Mouse (Mus musculus): Measurements from ENCODE around the gene Zscan18. TPM values are rescaled to one million over a fixed set of nuclear protein-coding genes. Genes with fewer than 3 reads are reported as not detected.
A peak's percentile ranks its signal among the peaks of the same experiment; 100 is the strongest.

Zscan18 gene
- 0.22 TPM for polyA plus RNA-seq (2012; fragmentation: generic; extraction: Trizol)

DNA sequence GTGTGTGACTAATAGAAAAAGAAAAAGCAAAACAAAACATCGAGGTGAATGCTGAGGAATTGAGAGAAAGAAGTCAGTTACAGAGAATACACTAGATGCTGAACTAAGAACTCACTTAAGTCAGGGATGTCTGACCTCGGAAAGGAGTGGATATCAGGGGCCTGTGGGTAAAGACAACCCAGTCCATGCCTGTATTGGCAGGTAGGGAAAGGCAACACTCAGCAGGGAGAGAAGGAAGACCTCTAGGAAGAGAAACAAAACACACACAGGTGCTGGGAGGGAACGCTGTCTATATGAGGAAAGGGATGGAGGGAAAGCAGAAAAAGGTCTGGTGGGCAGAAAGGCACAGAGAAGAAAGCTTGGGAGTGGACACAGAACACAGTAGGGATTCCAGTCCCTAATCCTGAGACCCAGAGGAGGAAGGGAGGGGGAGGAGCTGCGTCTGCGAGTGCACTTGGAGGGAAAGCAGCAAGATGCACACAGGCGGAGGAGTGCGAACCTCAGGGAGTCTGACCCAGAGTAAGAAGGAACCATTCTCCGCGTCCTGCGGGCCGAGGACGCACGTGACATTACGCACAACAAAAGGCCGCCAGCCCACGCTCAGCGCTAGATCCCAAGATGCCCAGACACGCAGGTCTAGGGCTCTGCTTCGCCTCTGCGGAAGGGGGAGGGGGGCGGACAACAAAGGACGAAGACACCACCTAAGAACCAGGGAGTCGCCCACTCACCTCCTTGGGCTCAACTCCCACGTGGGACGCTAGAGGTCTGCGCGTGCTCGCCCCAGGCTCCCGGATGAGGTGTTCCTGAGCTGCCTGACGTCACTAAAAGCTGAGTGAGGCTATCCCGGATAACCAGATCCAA lies at the start of gene Zscan18:
Gene Zscan18, minus strand, starts transcription at position 770 of the 861 bp plus-strand sequence.
- peaks cover 19% of the 10 kb centered on the region for H3K36me3 ChIP-seq (ENCODE audit: control insufficient read depth, insufficient read depth)
- TF ChIP-seq MYOG (IDR thresholded peaks at IDR 0.05; ENCODE audit: control insufficient read depth in 1 of 3, insufficient read depth in 1 of 3, insufficient read length in 2 of 3, low read depth in 2 of 3) (no peak), REST (IDR thresholded peaks at IDR 0.05; ENCODE audit: insufficient read depth, insufficient read length) (no peak)
- H3K79me2 ChIP-seq (ENCODE audit: control insufficient read depth, insufficient read depth): no peaks in the 10 kb centered on the region
- no peak within 1 kb of the TSS for H3K4me3 ChIP-seq
- no peak within 1 kb of the TSS for H3K4me2 ChIP-seq (ENCODE audit: low read depth)
- H3ac ChIP-seq (ENCODE audit: control insufficient read depth, insufficient read length): no peak within 1 kb of the TSS
- no peaks in the 10 kb centered on the region for H3K27me3 ChIP-seq (ENCODE audit: control insufficient read depth, insufficient read depth, insufficient read length)

GRCm38 (mm10) chr7:12835779-12836178 lies 32.3 kb upstream of the Zscan18 start:
- no peak for TF ChIP-seq CEBPB (IDR thresholded peaks at IDR 0.05; ENCODE audit: insufficient read depth, poor library complexity, severe bottlenecking)
- no peak for TF ChIP-seq TCF3 (IDR thresholded peaks at IDR 0.05; ENCODE audit: insufficient read length, low read depth)
- TF ChIP-seq POLR2A (IDR thresholded peaks at IDR 0.05; ENCODE audit: insufficient read length, low read depth): no peak
- no peak for TF ChIP-seq MYOD1 (IDR thresholded peaks at IDR 0.05; ENCODE audit: control insufficient read depth in 1 of 3, insufficient read length in 2 of 3, low read depth in 2 of 3)
- no peak overlapping the region for H3ac ChIP-seq (ENCODE audit: control insufficient read depth, insufficient read length)
- H3K36me3 ChIP-seq (ENCODE audit: control insufficient read depth, insufficient read depth): peaks cover 16% of the 10 kb centered on the region
- no peaks in the 10 kb centered on the region for H3K79me2 ChIP-seq (ENCODE audit: control insufficient read depth, insufficient read depth)
- no peaks in the 10 kb centered on the region for H3K27me3 ChIP-seq (ENCODE audit: control insufficient read depth, insufficient read depth, insufficient read length)
- peak overlapping the region; percentile 76 for H3K4me3 ChIP-seq
- H3K4me2 ChIP-seq (ENCODE audit: low read depth): peak overlapping the region; percentile 73

- Histone ChIP-seq H3K79me2 (ENCODE audit: control insufficient read depth, insufficient read depth) (no peaks in the 10 kb centered on the region), H3K27me3 (ENCODE audit: control insufficient read depth, insufficient read depth, insufficient read length) (no peaks in the 10 kb centered on the region), H3ac (ENCODE audit: control insufficient read depth, insufficient read length) (peak overlapping the region; percentile 35), H3K36me3 (ENCODE audit: control insufficient read depth, insufficient read depth) (peaks cover 12% of the 10 kb centered on the region), H3K4me3 (peak overlapping the region; percentile 76), H3K4me2 (ENCODE audit: low read depth) (peak overlapping the region; percentile 73)
- no peak for TF ChIP-seq TCF3 (IDR thresholded peaks at IDR 0.05; ENCODE audit: insufficient read length, low read depth)
- TF ChIP-seq SRF (IDR thresholded peaks at IDR 0.05; ENCODE audit: control insufficient read depth, insufficient read length, low read depth): no peak
- TF ChIP-seq MYOD1 (IDR thresholded peaks at IDR 0.05; ENCODE audit: control insufficient read depth in 1 of 3, insufficient read length in 2 of 3, low read depth in 2 of 3): no peak
- TF ChIP-seq REST (IDR thresholded peaks at IDR 0.05; ENCODE audit: insufficient read depth, insufficient read length): no peak
- TF ChIP-seq POLR2A (IDR thresholded peaks at IDR 0.05; ENCODE audit: insufficient read length, low read depth): no peak
- no peak for TF ChIP-seq CEBPB (IDR thresholded peaks at IDR 0.05; ENCODE audit: insufficient read depth, poor library complexity, severe bottlenecking)
Measured at GRCm38 (mm10) chr7:12835193-12835671, 31.8 kb upstream of the Zscan18 start.

GRCm38 (mm10) chr7:12834162-12835120 lies 31.0 kb upstream of the Zscan18 start, which contains the start of gene Zfp110:
TSS of gene Zfp110 (plus strand) at chr7:12834761.
- H3K36me3 ChIP-seq (ENCODE audit: control insufficient read depth, insufficient read depth): peaks cover 12% of the 10 kb centered on the region
- H3K79me2 ChIP-seq (ENCODE audit: control insufficient read depth, insufficient read depth): no peaks in the 10 kb centered on the region
- peak within 1 kb of the TSS; percentile 35 for H3ac ChIP-seq (ENCODE audit: control insufficient read depth, insufficient read length)
- TF ChIP-seq MYOG (IDR thresholded peaks at IDR 0.05; ENCODE audit: control insufficient read depth in 1 of 3, insufficient read depth in 1 of 3, insufficient read length in 2 of 3, low read depth in 2 of 3) (no peak), POLR2AphosphoS2 (IDR thresholded peaks at IDR 0.05; ENCODE audit: insufficient read length, low read depth) (peak; percentile 46), TCF12 (IDR thresholded peaks at IDR 0.05; ENCODE audit: insufficient read depth, poor library complexity, severe bottlenecking) (no peak), USF1 (IDR thresholded peaks at IDR 0.05; ENCODE audit: low read depth) (no peak), CEBPB (IDR thresholded peaks at IDR 0.05; ENCODE audit: insufficient read depth, poor library complexity, severe bottlenecking) (no peak), MYOD1 (IDR thresholded peaks at IDR 0.05; ENCODE audit: control insufficient read depth in 1 of 3, insufficient read length in 2 of 3, low read depth in 2 of 3) (no peak), POLR2A (IDR thresholded peaks at IDR 0.05; ENCODE audit: insufficient read length, low read depth) (peak; percentile 65), MAX (IDR thresholded peaks at IDR 0.05; ENCODE audit: low read depth) (no peak)
- H3K27me3 ChIP-seq (ENCODE audit: control insufficient read depth, insufficient read depth, insufficient read length): no peaks in the 10 kb centered on the region
- peak within 1 kb of the TSS; percentile 73 for H3K4me2 ChIP-seq (ENCODE audit: low read depth)
- H3K4me3 ChIP-seq: peak within 1 kb of the TSS; percentile 76
